Mouse (Mus musculus): ENCODE measurements around the gene Rimbp3. TPM values are rescaled to one million over a fixed set of nuclear protein-coding genes. Genes with fewer than 3 reads are reported as not detected.

Rimbp3 gene
- polyA plus RNA-seq, 1 experiment from 2014 or later, result 0.52 TPM

- H3K36me3 ChIP-seq, result no peaks in the 10 kb centered on the region
- H3K9ac ChIP-seq, result no peak overlapping the region
- 76% methylated on average over 4 of the region's 4 CpGs for WGBS
- H3K4me2 ChIP-seq (replicated peaks), result no peak overlapping the region
- H3K27ac ChIP-seq, result no peak overlapping the region
- no peaks in the 10 kb centered on the region for H3K9me3 ChIP-seq
- H3K27me3 ChIP-seq, result no peaks in the 10 kb centered on the region
- no peak for ATAC-seq (ENCODE audit: insufficient number of reproducible peaks, insufficient read depth, low FRiP score, low TSS enrichment)
- no peak overlapping the region for H3K4me3 ChIP-seq
- H3K4me1 ChIP-seq, result peaks cover 23% of the 10 kb centered on the region
Observed at GRCm38 (mm10) chr16:17247727-17248126, 39.3 kb downstream of the Rimbp3 start.

DNA sequence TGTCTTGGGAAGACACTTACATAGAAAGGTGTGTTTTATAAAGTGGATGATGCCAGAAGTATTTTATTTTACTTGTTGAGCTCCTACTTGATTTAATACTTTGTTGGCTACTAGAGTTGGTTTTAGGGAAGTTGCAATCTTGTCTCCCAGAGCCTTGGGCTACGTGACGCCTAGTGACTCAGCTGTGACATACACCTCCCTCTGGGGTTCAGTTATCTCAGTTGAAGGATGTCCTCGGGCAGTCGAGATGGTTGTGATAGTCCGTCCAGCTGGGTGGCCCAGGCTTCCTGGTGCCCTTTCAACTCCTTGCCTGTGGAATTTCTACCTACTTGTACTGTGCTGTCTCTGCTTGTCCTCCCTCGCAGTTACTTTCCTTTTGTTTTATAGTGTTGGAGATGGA, 40.7 kb downstream of the Rimbp3 start:
- no peak for ATAC-seq (ENCODE audit: insufficient number of reproducible peaks, insufficient read depth, low FRiP score, low TSS enrichment)
- peaks cover 29% of the 10 kb centered on the region for H3K4me1 ChIP-seq
- no peak overlapping the region for H3K9ac ChIP-seq
- no peak overlapping the region for H3K27ac ChIP-seq
- WGBS, result 63% methylated on average over 6 of the region's 6 CpGs
- no peaks in the 10 kb centered on the region for H3K9me3 ChIP-seq
- H3K36me3 ChIP-seq, result no peaks in the 10 kb centered on the region
- no peak overlapping the region for H3K4me3 ChIP-seq
- H3K4me2 ChIP-seq (replicated peaks), result no peak overlapping the region
- H3K27me3 ChIP-seq, result no peaks in the 10 kb centered on the region

DNA sequence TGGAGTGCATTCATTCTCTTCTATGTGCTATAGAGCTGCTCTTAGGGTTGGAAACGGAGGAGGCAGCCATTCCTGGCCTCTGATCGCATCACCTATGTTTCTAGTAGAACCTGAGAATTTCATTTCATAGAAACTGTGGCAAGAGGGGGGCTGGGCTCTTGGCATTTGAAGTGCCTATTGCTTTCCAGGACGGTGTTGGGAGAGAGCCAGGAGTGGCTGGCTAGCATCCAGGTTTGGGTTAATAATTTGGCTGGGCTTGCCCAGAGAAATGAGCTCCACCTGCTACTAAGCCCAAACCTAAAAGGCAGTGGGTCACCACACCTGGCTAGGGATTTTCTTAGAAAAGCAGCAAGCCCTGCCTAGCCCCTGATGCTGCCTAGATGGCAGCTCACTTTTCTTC, 43.1 kb downstream of the Rimbp3 start:
- H3K4me2 ChIP-seq (replicated peaks), result no peak overlapping the region
- no peaks in the 10 kb centered on the region for H3K9me3 ChIP-seq
- no peak overlapping the region for H3K27ac ChIP-seq
- ATAC-seq (ENCODE audit: insufficient number of reproducible peaks, insufficient read depth, low FRiP score, low TSS enrichment), result peak; percentile 28; the same call in 1 of the 2 replicates
- WGBS, result 66% methylated on average over 3 of the region's 3 CpGs
- H3K36me3 ChIP-seq, result peaks cover 10% of the 10 kb centered on the region; the same call in 1 of the 2 replicates
- no peak overlapping the region for H3K9ac ChIP-seq
- H3K4me3 ChIP-seq, result no peak overlapping the region
- H3K27me3 ChIP-seq, result no peaks in the 10 kb centered on the region
- H3K4me1 ChIP-seq, result peaks cover 30% of the 10 kb centered on the region

- H3K9me3 ChIP-seq, result no peaks in the 10 kb centered on the region
- H3K9ac ChIP-seq, result no peak overlapping the region
- no peak overlapping the region for H3K27ac ChIP-seq
- H3K27me3 ChIP-seq, result no peaks in the 10 kb centered on the region
- 77% methylated on average over 3 of the region's 3 CpGs for WGBS
- no peak for ATAC-seq (ENCODE audit: insufficient number of reproducible peaks, insufficient read depth, low FRiP score, low TSS enrichment)
- no peak overlapping the region for H3K4me3 ChIP-seq
- peaks cover 30% of the 10 kb centered on the region for H3K4me1 ChIP-seq
- H3K4me2 ChIP-seq (replicated peaks), result no peak overlapping the region
- peaks cover 16% of the 10 kb centered on the region for H3K36me3 ChIP-seq
Observed at GRCm38 (mm10) chr16:17252086-17252726, 43.8 kb downstream of the Rimbp3 start.

- Histone ChIP-seq H3K9ac (no peak overlapping the region), H3K4me1 (peaks cover 30% of the 10 kb centered on the region), H3K36me3 (peaks cover 22% of the 10 kb centered on the region), H3K4me3 (no peak overlapping the region), H3K27ac (no peak overlapping the region), H3K9me3 (no peaks in the 10 kb centered on the region), H3K27me3 (no peaks in the 10 kb centered on the region), H3K4me2 (replicated peaks) (no peak overlapping the region)
- ATAC-seq (ENCODE audit: insufficient number of reproducible peaks, insufficient read depth, low FRiP score, low TSS enrichment), result no peak
- WGBS, result 62% methylated on average over 7 of the region's 7 CpGs
Observed at GRCm38 (mm10) chr16:17252841-17253240, 44.4 kb downstream of the Rimbp3 start.

DNA sequence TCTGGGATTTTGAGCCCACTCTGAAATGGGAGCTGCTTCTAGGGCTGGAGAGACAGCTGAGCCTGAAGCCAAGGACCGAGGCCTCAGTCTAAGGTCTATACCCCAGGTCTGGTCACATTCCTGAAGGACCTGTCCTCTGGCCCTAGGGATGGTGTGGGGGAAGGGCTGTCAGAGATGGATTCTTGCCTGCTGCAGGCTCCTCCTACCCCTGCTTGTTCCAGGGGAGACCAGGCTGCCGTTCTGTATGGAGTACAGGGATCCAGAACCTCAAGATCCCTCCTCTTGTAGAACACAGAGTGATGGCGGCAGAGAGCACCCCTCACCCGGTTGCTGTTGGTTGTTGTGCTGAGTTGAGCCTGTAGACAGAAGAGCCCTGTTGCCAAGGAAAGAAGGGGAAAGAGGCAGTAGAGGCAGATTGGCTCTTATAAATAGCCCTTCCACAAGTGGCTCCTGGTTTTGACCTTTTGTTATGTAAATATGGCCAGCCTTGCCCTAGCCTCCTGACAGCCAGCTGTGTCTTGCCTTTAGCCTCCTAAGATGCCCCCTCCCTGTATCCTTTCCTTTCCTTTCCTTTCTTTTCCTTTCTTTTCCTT, 45.7 kb downstream of the Rimbp3 start:
- H3K4me2 ChIP-seq (replicated peaks), result no peak overlapping the region
- WGBS, result 19% methylated on average over 4 of the region's 4 CpGs
- H3K9me3 ChIP-seq, result no peaks in the 10 kb centered on the region
- no peak overlapping the region for H3K27ac ChIP-seq
- H3K4me1 ChIP-seq, result peaks cover 30% of the 10 kb centered on the region
- H3K36me3 ChIP-seq, result peaks cover 35% of the 10 kb centered on the region
- H3K9ac ChIP-seq, result no peak overlapping the region
- H3K4me3 ChIP-seq, result no peak overlapping the region
- ATAC-seq (ENCODE audit: insufficient number of reproducible peaks, insufficient read depth, low FRiP score, low TSS enrichment), result no peak
- no peaks in the 10 kb centered on the region for H3K27me3 ChIP-seq

DNA sequence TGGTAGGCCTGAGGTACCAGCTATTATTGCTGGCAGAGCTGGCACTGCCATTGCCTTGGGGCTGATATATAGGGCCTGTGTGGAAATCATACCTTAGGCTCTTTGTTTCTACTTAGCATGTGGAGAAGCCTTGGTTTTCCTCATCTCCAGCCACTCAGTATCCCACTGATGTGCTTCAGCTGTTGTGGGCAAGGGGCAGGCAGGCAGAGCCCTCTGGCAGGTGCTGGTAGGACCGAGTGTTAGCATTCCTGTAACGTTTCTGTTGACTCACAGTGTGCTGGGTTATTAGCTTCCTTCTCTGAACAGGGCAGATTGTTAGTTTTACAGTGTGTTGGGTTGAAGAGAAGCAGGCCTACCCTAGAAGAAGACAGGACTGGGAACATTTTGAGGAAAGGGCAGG, 46.9 kb downstream of the Rimbp3 start:
- H3K9me3 ChIP-seq, result no peaks in the 10 kb centered on the region
- no peaks in the 10 kb centered on the region for H3K27me3 ChIP-seq
- H3K36me3 ChIP-seq, result peaks cover 47% of the 10 kb centered on the region
- peaks cover 30% of the 10 kb centered on the region for H3K4me1 ChIP-seq
- no peak for ATAC-seq (ENCODE audit: insufficient number of reproducible peaks, insufficient read depth, low FRiP score, low TSS enrichment)
- no peak overlapping the region for H3K4me3 ChIP-seq
- H3K9ac ChIP-seq, result no peak overlapping the region
- H3K27ac ChIP-seq, result no peak overlapping the region
- WGBS, result 79% methylated on average over 2 of the region's 2 CpGs
- no peak overlapping the region for H3K4me2 ChIP-seq (replicated peaks)

DNA sequence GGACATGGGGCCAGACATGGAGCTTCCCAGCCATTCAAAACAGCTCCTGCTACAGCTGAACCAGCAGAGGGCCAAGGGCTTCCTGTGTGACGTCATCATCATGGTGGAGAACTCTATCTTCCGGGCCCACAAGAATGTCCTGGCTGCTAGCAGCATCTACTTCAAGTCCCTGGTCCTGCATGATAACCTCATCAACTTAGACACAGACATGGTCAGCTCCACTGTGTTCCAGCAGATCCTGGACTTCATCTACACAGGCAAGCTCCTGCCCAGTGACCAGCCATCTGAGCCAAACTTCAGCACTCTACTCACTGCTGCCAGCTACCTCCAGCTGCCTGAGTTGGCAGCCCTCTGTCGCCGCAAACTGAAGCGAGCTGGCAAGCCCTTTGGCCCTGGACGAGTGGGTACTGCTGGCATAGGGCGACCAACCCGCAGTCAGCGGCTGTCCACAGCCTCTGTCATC, 49.0 kb downstream of the Rimbp3 start:
- Histone ChIP-seq H3K36me3 (peaks cover 59% of the 10 kb centered on the region), H3K27ac (no peak overlapping the region), H3K9me3 (no peaks in the 10 kb centered on the region), H3K4me2 (replicated peaks) (no peak overlapping the region), H3K4me1 (peaks cover 16% of the 10 kb centered on the region), H3K27me3 (no peaks in the 10 kb centered on the region), H3K9ac (no peak overlapping the region), H3K4me3 (no peak overlapping the region)
- no peak for ATAC-seq (ENCODE audit: insufficient number of reproducible peaks, insufficient read depth, low FRiP score, low TSS enrichment)
- WGBS, result 90% methylated on average over 9 of the region's 9 CpGs

- Histone ChIP-seq H3K4me1 (peaks cover 4% of the 10 kb centered on the region), H3K27me3 (no peaks in the 10 kb centered on the region), H3K9ac (no peak overlapping the region), H3K4me2 (replicated peaks) (no peak overlapping the region), H3K4me3 (no peak overlapping the region), H3K36me3 (peaks cover 61% of the 10 kb centered on the region), H3K27ac (no peak overlapping the region), H3K9me3 (no peaks in the 10 kb centered on the region)
- no peak for ATAC-seq (ENCODE audit: insufficient number of reproducible peaks, insufficient read depth, low FRiP score, low TSS enrichment)
- WGBS, result 94% methylated on average over 12 of the region's 12 CpGs
Observed at GRCm38 (mm10) chr16:17258917-17259316, 50.5 kb downstream of the Rimbp3 start.

DNA sequence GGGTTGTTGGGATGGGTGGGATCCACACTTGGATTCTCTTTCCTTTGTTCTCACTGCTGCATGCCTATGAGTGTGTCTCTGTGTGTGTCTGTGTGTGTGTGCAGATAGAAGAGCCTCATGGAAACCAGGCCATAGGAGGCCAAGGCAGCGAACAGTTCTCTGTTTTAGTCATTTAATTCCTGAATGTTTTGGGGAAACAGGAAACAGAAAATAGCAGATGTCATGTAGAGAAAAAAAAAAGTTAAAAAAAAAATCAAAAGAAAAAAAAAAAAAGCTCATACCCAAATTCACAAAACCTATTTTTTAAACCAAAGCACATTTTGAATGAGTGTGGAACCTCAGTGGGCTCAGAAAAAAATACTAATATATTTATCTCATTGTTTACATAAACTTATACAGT, 52.9 kb downstream of the Rimbp3 start:
- Histone ChIP-seq H3K9me3 (no peaks in the 10 kb centered on the region), H3K4me1 (no peaks in the 10 kb centered on the region), H3K27ac (no peak overlapping the region), H3K36me3 (peaks cover 51% of the 10 kb centered on the region), H3K9ac (no peak overlapping the region), H3K4me3 (no peak overlapping the region), H3K27me3 (no peaks in the 10 kb centered on the region), H3K4me2 (replicated peaks) (no peak overlapping the region)
- ATAC-seq (ENCODE audit: insufficient number of reproducible peaks, insufficient read depth, low FRiP score, low TSS enrichment), result no peak
- 100% methylated on average over 1 of the region's 1 CpGs for WGBS
